Mouse (Mus musculus) liver, embryonic 18 days (tissue): ENCODE results near the gene Slc22a14. TPM values are rescaled to one million over a fixed set of nuclear protein-coding genes. Genes with fewer than 3 reads are reported as not detected.

Source experiments
- polyA plus RNA-seq: library from polyadenylated mRNA; depleted of rRNA; stranded (reverse); fragments of >200 nt; gene quantifications from 2 replicates; pipeline ENCODE4 v1.2.3, GENCODE M21; 2012; rRNA removed

Gene Slc22a14
- 0.02 TPM in 2 replicates for polyA plus RNA-seq

DNA sequence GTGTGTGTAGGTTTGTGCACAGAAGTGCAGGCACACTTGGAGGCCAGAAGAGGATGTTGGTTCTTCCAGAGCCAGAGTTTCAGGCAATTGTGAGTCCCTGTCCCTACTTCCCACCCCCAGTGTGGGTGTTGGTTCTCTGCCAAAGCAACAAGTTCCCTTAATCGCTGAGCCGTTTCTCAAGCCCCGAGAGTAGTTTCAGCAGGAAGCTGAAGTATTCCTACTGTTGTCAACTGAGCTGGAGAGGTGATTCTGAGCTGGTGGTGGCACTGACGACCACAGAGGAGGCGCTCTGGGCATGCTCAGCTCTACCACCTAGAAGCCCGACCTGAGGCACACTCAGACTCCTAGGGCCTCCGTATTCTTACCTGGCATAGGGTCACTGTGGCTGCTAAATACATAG lies at the start of gene Slc22a14:
TSS of gene Slc22a14 (minus strand) at position 270 of the 400 bp plus-strand sequence.

DNA sequence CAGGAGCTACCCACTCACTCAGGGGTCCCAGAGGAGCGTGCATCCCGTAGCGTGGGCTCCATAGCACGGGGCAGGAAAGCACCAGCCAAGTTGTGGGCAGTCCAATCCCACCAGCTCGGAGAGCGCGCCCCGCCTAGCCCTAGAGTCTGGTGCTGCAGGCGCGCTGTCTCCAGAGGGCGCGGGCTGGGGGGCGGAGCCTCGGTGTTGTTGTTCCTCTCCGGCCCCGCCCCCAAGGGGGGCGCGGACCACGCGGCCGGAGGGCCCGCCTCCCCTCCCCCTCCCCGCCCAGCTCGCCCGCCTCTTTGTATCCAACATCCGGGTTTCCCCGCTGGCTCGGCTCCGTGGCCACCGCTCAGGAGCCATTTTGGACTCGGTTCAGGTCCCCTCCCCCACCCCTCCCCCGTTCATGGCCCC lies 36.5 kb upstream of the Slc22a14 start, which contains the start of gene Acvr2b:
TSS of gene Acvr2b (plus strand) at position 318 of the 414 bp plus-strand sequence.

DNA sequence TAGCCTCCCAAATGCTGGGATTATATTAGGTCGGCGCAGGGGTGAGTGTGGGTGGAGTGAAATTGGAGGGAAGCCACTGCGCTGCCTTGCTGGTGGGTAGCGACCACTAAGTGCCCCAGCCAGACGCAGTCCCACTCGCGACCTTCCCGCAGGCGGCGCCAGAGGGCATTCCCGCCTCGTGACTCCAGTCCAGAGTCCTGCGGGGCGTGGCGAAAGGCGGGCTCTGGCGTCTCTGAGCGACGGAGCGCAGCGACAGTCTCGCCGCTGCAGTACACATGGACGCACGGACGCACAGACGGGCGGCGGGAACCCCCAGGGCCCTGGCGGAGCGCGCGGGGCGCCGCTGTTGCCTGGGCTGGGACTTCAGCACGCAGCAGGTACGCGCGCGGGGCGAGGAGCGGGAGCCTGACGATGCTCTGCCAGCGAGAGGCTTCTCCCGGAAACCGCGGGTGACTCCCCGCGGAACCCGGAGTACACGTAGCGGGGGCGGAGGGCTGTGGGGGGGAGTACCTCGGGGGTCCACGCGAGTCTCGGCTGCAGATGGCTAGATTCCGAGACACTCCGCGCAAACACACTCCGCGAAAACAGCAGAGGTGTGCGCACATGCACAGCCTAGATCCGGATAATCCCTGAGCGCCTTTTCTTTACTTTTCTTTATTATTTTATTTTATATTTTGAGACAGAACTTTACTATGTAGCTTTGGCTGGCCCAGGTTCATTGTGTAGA lies 7.9 kb downstream of the Slc22a14 start, which contains the start of gene Xylb:
TSS of gene Xylb (plus strand) at position 51 of the 727 bp plus-strand sequence.

DNA sequence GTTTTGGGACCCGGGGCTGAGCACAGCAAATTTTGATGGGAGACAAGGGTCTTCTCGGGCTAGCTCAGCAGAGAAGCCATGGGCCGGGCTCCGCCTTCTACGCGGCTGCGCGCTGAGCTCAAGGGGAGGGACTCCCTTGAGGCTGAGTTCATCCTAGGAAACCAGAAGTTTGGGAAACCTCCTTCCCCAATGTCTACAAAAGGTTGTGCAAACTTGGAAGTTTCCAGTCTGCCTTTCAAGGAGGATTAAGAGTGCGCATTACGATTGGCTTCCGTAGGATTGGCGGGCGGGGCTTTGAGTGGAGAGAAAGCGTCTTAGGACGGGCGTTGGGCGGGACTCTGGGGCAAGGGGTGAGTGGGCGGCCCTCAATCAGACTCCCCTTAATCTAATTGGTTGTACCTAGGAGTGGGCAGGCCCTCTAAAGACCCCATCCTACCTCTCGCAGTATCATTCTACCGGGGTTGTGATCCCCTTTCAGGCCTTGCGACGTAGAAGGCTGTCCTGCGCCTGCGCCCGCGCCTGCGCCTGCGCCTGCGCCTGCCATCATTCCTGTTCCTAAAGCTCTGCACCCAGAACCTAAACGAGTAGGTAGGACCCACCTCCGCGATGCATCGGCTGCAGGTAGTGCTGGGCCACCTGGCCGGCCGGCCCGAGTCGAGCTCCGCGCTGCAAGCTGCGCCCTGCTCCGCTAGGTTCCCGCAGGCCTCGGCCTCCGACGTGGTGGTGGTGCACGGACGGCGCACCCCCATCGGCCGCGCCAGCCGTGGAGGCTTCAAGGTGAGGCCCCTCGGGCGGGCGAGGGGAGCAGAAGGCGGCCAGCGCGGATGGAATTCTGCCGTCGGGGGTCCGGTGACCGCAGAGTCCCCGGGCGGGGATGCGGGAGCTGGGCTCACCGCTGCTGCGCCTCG lies 24.2 kb downstream of the Slc22a14 start, which contains the start of gene Myd88:
TSS of gene Myd88 (minus strand) at position 503 of the 908 bp plus-strand sequence.

DNA sequence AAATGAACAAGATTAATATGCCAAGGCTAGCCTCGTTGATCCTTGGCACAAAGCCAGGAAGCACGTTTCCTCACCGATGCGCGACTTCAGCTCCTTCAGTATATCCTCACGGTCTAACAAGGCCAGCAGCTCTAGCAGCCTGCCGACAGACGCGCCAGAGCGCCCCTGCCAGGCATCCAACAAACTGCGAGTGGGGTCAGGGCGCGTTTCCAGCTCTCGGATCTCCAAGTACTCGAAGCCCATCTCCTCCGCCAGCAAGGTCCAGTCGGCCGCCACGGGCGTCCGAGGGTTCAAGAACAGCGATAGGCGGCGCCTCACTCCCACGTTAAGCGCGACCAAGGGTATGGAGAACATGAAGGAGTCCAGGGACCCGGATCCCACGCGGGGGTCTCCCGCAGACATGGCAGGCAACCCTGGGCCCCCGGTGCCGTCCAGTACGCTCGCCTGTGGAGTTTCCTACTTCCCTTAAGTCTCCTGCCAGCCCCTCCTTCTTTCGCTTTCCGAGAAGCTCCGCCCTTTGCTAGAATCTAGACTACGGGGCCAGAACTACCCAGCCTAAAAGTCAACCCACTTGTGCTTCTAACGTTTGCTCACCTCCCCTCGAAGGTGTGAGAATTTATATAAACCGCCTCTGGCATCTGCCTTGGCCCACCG lies 25.7 kb downstream of the Slc22a14 start, which contains the start of gene Acaa1a:
TSS of gene Acaa1a (plus strand) at position 119 of the 654 bp plus-strand sequence.

DNA sequence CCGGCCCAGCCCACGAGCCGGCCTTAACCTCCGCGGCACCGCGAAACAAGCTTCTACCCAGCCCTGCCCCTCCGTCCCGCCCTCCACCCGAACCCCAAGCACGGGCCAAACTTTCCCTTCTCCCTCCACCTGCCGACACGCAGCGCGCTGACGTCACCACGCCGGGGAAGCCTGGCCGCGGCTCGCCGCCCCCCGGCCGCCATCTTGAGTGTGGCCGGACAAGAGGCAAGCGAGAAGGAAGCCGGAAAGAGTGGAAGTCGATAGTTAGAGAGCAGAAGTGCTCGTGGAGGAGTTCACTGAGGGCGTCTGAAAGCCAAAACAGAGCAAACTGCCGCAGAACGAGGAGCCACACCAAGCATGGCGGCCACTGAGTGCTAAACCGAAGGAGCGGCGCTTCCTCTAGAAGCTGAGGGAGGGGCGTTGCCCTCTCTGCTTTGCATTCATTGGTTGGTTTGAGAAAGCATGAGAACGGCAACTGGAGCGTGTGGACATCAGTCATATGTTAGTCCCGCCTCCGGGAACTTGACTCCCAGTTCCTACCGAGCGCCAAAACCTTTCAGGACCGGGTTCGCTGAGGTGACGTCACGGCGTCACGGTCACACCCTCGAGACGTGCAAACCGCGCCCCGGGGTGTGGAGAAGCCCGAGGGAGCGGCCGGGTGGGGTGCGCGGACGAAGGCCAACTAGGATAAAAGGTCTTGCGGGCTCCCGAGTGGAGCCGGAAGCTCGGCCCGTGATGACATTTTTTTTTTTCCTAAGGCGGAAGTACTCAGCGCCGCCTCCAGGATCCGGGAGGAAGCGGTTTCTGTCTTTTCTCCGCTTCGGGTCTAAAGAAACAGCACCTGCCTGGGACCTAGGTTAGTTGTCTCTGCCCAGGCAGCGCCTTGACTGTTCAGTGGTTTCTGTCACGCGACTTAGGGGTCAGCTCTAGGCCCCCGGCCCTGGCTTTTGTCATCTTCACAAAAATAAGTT lies 42.8 kb downstream of the Slc22a14 start, which contains the start of gene Oxsr1:
TSS of gene Oxsr1 (minus strand) at position 139 of the 971 bp plus-strand sequence.

GRCm38 (mm10) chr9:119208998-119209397 lies 156.4 kb downstream of the Slc22a14 start, which contains the start of gene Slc22a13:
Slc22a13 (minus strand) TSS chr9:119209098.

GRCm38 (mm10) chr9:119158861-119159260 lies 206.5 kb downstream of the Slc22a14 start, which contains the start of gene Gm47289:
Gm47289 (plus strand) TSS chr9:119159161.

DNA sequence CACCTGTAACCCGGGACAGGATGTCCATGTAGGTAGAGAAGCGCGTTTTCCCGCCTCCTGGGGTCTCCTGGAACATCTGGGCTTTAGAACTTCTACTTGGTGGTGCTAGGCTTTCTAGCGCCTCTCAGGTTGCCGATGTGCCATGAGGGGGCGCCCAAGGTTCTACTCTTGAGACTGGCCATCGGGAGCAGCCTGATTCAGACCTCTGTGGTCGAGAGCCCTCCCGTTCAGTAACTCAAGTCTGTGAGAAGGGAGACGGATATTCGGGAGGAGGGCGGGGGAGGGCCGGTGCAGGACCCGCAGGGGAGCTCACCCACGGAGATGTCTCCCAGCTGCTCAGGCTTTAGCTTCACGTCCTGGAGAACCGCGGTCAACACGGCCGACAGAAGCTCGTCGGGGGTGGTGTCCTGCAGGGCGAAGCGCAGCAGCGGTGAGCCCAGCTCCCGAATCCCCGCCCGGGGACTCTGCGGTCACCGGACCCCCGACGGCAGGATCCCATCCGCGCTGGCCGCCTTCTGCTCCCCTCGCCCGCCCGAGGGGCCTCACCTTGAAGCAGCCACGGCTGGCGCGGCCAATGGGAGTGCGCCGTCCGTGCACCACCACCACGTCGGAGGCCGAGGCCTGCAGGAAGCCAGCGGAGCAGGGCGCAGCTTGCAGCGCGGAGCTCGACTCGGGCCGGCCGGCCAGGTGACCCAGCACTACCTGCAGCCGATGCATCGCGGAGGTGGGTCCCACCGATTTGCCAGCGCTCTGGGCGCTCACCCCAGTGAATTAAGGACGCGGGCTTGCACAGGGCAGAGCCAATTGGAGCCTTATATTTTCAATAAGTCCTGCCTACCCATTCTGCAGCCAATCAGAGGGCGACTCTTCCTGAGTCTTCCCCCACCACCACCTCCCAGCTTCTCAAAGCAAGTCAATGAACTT lies 208.8 kb downstream of the Slc22a14 start, which contains the start of gene Acaa1b:
TSS of gene Acaa1b (minus strand) at position 816 of the 924 bp plus-strand sequence.

Other genes starting within 250 kb of the Slc22a14 start
- 105 and 216 TPM in 2 replicates for gene Acaa1b, start 208.5 kb downstream of the Slc22a14 start, polyA plus RNA-seq
- gene Gm47289, start 206.4 kb downstream of the Slc22a14 start, polyA plus RNA-seq, result 0.01 TPM in 1 of 2 replicates, not detected in the other
- 0.01 and 0.02 TPM in 2 replicates for gene Slc22a13, start 156.5 kb downstream of the Slc22a14 start, polyA plus RNA-seq
- gene Oxsr1, start 43.1 kb downstream of the Slc22a14 start, polyA plus RNA-seq, result 10.5 and 13.1 TPM in 2 replicates
- gene Acaa1a, start 25.9 kb downstream of the Slc22a14 start, polyA plus RNA-seq, result 63.3 and 66.0 TPM in 2 replicates
- 8.9 and 9.4 TPM in 2 replicates for gene Myd88, start 24.1 kb downstream of the Slc22a14 start, polyA plus RNA-seq
- gene Xylb, start 8.2 kb downstream of the Slc22a14 start, polyA plus RNA-seq, result 8.2 and 8.6 TPM in 2 replicates
- 0.91 and 1.5 TPM in 2 replicates for gene Acvr2b, start 36.6 kb upstream of the Slc22a14 start, polyA plus RNA-seq
- 2.0 and 2.2 TPM in 2 replicates for gene Exog, start 79.4 kb upstream of the Slc22a14 start, polyA plus RNA-seq
- 0.06 and 0.08 TPM in 2 replicates for gene Scn5a, start 213.5 kb upstream of the Slc22a14 start, polyA plus RNA-seq